Mouse (Mus musculus) embryo, embryonic 9.5 days (tissue): ENCODE measurements around the gene Isg20.

ENCODE experiments used
- DNase-seq: peaks from one replicate; pipeline ENCODE4 v3.0.0-alpha.2; 2017; ENCODE audit errors: extremely low spot score

Gene Isg20

DNA sequence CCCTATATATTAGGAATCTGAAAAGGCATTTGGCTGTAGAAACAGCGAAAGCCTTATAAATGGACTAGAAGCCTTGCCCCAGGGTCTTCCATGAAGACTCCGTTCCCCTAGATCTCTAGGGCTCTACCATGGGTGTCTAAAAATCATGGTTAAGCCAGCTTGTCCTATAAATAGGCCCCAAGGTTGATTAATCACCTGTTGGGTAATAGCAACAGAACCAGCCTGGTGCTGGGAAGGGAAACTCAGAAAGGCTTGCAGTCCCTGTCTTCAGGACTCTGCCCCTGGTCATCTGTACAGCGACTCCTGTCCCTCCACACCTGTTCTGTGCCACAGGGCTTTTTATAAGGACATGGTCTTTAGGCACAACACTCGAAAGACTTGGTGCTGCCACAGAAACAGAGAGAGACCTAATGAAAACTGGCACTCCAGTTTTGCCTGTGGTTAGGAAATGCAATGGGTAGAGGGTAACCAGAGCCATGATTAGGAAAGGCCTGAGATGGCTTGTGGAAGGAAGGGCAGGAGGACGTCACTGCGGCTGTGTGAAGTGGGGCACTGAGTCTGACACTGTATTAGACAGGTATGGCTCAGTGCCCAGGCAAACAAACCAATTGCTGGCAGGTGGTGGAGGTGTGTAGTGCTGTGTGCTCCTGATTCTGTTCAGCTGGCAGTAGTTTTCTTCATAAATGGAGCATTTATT, 9.9 kb upstream of the Isg20 start:
- no peak for DNase-seq

GRCm38 (mm10) chr7:78904175-78904574, 9.0 kb upstream of the Isg20 start:
- DNase-seq, result no peak

DNA sequence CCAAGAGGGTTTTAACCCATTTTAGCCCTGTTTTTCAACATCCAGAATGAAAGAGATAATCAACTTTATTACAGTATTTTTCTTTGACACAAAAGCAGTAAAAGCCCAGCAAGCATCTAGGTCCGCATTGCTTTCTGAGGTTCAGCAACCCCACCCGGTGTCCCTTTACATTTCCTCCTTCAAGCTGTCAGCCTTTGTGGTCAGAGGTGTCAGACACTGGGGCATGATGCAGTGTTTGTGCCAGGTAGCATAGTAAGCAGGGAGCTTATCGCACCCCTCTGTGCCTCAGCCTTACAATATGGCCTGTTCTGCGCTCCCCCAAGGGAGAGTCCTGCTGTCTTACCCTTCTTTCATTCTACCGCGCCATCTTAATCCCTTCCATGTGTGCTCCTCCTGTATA, 4.2 kb upstream of the Isg20 start:
- DNase-seq, result no peak

- no peak for DNase-seq
Observed at GRCm38 (mm10) chr7:78910336-78911098, 2.7 kb upstream of the Isg20 start.

DNA sequence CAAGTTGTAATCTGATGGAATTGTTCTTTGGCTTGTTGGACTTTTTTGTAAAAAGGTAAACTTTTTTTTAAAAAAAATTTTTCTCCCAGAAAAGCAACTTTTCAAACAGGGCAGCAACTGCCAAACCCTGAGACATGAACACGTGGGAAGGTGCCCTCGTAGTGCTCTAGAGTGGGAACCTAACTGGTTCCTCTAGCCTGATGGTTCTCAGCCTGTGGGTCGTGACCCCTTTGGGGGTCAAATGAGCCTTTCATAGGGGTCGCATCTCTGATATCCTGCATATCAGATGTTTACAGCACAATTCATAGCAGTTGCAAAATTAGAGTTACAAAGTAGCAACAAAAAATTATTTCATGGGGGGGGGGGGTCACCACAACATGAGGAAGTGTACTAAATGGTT, 2.0 kb upstream of the Isg20 start:
- no peak for DNase-seq

DNA sequence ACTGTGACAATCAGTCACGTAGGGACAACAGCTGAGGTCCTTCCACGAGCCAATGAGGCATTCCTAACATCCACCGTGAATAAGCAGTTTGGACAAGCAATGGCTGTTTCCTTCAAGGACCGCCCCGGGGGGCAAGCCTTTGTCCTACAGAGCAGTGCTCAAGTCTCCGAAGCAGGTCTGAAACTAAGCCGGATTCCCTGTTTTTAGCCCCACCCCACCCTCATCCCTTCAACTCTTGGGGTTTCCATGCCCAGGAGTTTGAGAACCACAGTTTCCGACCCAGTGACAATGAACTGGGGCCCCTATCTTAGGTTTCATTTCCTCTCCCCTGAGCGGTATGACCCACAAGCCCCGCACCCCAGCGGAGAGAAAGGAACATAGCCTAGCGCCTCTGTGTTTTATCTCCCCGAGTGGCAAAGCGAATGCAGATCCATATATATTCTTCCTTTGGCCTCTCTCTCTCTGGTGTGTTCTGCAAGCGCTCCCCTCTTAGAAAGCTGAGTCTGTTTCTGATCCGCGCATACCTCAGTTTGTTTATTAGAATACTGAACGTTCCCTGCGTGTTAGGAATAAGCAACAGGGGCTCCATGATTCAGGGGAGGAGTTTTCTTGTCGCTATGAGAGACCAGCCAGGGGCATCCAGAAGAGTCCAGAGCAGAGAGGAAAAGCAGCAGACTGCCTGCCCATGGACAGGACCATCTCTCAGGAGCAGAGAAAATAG, 811 bp upstream of the Isg20 start:
- peak; percentile 35 for DNase-seq

DNA sequence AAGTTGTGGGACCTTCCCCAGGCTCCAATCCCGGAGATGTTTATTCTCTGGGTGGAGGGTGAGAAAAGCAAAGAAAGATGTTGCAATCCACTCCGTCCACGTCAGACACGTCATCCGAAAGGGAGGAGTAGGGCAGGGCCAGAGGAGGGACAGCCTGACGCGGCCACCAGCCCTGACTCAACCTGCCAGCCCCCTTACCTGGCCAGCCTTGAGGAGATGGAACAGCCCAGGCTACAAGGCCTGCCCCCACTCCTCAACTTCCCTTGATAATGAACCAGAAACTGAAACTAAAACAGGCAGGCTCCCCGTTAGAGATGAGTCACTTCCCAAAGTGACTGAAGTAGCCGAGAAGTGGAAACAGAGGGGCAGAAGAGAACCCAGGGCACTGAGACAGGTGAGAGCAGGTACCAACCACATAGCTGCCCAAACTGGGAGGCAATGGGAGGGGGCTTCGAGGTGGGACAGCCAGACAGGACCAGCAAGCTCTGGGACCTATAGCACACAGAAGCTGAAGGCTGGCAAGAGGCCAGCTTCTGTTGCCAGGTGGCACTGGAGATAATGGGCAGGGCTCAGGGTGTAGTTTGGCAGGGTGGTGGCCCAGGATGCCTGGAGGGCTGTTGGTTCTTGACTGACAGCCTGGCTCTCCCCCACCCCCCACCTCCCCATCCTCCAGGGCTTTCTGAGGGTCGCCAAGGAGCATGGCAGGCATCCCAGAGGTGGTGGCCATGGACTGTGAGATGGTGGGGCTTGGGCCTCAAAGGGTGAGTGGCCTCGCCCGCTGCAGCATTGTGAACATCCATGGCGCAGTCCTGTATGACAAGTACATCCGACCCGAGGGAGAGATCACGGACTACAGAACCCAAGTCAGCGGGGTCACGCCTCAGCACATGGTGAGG, 673 bp downstream of the Isg20 start:
- DNase-seq, result no peak

GRCm38 (mm10) chr7:78914545-78914845, 1.3 kb downstream of the Isg20 start:
- no peak for DNase-seq

DNA sequence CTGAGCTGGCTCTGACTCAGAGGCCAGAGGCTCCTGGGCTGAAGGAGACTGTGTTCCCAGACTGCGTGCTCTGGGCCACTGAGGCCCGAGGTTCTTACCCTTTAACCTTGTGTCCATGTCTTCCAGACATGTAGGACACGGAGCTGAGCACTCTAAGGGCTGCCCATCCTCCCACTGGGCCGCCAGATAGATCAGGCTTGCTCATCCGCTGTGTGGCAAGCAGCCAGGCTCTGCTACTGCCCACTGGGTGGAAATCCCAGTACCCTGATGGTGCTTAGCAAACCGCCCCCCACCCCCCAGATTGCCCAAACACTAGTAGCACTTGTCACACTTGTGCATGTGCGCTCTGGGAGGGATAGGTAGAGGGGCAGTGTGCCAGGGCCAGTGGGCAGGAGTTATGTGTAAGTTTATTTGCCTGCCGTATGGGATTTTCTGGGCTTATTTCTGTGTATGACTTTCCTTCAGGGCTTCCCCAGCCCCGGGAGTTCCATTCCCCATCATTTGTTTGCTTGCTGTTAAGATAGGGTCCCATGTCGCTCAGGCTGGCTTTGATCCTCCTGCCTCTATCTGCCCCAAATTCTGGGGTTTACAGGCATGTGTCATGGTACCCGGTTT, 1.8 kb downstream of the Isg20 start:
- DNase-seq, result no peak

GRCm38 (mm10) chr7:78918686-78919085, 5.5 kb downstream of the Isg20 start:
- no peak for DNase-seq

DNA sequence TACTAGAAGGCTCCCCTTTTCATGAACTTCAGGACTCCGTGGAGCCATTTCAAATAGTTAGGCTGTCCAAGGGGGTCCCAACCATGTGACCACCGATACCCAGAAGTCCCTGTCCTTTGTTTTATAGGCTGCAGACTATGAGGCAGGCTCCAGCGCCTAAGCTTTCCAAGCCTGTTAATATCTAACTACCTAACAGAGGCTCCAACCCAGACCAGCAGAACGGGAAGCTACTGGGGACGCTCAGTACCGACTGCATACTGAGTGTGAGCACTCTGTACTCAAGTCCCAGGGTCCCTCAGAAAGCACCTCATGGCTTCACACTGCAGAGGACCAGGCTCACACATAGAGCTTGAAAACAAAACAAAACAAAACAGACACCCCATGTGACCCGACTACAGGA, 9.3 kb downstream of the Isg20 start:
- DNase-seq, result no peak

- peak; percentile 79 for DNase-seq
Observed at GRCm38 (mm10) chr7:78924300-78924699, 11.1 kb downstream of the Isg20 start.

GRCm38 (mm10) chr7:78924796-78925195, 11.6 kb downstream of the Isg20 start:
- DNase-seq, result no peak

DNA sequence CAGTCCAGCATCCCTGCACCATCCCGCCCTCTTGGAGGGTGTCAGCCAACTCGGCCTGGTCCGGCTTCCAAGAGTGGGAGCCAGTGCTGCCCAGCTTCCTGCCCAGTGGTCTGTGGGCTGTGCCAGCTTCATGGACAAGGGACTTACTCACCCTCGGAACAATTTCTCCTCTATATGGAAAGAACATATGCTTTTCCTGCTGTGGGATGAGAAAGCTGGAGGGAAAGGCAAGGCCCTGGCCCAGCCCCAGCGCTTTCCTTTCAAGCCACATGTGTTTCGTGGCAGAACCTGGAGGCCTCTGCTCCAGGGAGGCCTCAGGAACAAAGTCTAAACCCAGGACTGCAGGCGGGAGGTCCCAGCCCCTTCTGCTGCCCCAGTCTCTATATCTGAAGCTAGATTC, 12.5 kb downstream of the Isg20 start:
- no peak for DNase-seq

DNA sequence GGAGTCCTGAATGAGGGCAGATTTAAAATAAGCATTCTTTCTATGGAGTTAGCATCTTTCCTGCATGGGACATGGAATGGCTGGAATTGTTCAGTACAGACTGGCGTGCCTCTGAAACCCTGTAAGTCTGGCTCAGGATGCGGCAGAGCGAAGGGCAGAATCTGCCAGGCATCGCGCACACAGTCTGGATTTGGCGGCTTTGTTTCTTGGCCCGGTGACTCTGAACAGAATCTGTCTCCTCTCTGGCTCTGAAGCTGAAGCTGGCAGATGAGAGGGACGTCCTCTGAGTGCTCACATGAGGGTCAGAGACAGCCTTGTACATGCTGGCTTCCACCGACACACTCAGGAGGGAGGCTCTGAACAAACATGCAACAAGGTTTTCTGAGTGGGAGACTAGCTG, 12.9 kb downstream of the Isg20 start:
- no peak for DNase-seq

- no peak for DNase-seq
Observed at GRCm38 (mm10) chr7:78927266-78927665, 14.0 kb downstream of the Isg20 start.

- no peak for DNase-seq
Observed at GRCm38 (mm10) chr7:78938957-78939602, 25.9 kb downstream of the Isg20 start.

DNA sequence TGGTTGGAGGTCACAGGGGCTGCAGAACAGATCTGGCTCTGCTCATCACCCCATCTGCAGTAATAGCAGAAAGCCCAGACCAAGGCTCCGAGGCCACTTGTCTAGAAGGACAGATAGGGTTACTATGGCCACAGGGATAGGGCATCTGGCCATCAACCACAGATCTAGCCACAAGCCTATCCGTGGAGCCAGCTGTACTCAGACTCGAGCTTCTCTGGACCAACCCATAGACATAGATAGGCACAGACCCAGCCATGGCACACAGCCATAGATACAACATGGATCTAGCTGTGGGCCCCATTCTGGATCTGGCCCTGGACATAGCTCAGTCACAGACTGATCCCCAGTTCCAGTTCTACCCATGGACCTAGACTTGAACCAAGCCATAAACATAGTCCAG, 27.7 kb downstream of the Isg20 start:
- no peak for DNase-seq

- DNase-seq, result no peak
Observed at GRCm38 (mm10) chr7:78942544-78942943, 29.3 kb downstream of the Isg20 start.

DNA sequence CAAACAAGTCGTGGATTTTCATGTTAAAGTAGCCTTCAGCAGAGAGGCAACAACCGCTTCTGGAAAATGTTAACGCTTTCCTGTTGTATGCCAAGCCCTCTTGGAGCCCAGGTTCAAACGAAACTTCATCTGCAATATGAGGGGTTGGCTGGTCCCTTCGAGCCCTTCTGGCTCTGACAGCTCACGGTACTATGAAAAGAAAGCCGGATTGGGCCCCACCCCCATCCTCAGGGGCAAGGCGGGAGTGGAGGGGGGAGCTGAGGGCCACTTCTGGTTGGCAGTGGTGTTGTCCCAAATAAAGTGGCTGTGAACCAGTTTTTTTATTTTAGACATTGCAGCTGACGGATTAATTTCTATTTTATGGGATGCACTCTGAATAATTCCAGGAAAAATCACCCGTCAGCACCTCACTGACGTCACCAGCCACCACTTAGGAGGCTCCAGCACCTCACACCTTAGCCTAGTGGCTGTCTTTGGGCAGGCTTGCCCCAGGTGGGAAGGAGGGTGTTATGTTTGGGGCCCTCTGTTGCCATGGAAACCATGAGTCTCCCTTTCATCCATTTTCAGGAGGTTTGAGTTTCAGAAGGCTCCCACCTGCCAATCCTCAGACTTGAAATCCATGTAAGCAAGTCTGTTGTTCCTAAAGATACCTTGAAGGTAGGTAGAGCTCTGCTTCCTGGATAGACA, 40.8 kb downstream of the Isg20 start:
- DNase-seq, result no peak
